ENCODE assay signal across 17 mouse cellular contexts in the genomic region with DNA sequence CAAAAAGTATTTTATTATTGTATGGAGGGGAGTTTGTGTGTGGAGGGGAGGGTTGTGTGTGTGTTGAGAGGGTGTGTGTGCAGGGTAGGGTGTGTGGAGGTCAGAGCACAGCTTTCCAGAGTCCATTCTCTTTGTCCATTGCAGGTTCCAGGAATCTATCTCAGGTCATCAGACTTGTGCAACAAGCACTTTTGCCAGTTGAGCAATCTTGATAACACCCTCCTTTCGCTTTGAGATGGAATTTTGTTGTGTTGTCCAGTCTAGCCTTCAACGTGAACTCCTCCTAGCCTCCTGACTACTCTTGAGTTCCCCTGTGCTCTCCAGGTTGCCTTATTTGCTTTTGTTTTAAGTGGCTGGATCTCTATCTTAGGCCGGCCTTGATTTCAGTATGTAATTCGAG. TPM values are rescaled to one million over a fixed set of nuclear protein-coding genes. Genes with fewer than 3 reads are reported as not detected.
A peak's percentile ranks its signal among the peaks of the same experiment; 100 is the strongest.
DNase-seq lines count a peak whose midpoint lies in the region; ATAC-seq and TF ChIP-seq lines count a peak whose summit lies in the region.
"Had no signal": no experiment of that assay in that cellular context is flagged by ENCODE, and none has a peak within 500 bp of the region (broad histone marks: within the 10 kb centered on the region; RNA-seq: fewer than 3 reads in every experiment).

No protein-coding gene starts in this region.

- peaks cover 5% of the 10 kb centered on the region for H3K4me1 ChIP-seq in liver, embryonic 15.5 days (replicated peaks)
- no peaks in the 10 kb centered on the region for H3K4me1 ChIP-seq in liver, embryonic 11.5 days (replicated peaks; ENCODE audit: control insufficient read depth, insufficient read depth, low read length)
- no peaks in the 10 kb centered on the region for H3K4me1 ChIP-seq in liver, postnatal 0 days (ENCODE audit: insufficient read depth)
- H3K4me1 ChIP-seq in hindbrain, embryonic 10.5 days (replicated peaks): no peaks in the 10 kb centered on the region
- H3K4me1 ChIP-seq: embryonic facial prominence, embryonic 12.5 days; forebrain, embryonic 15.5 days; heart, embryonic 12.5 days had no signal

- no peak overlapping the region for H3K9ac ChIP-seq in liver, embryonic 15.5 days
- H3K9ac ChIP-seq in liver, embryonic 11.5 days (ENCODE audit: low read depth, low read length): no peak overlapping the region
- no peak overlapping the region for H3K9ac ChIP-seq in liver, postnatal 0 days (replicated peaks)
- H3K9ac ChIP-seq: embryonic facial prominence, embryonic 12.5 days; forebrain, embryonic 15.5 days; heart, embryonic 12.5 days had no signal

- no peak overlapping the region for H3K4me3 ChIP-seq in liver, embryonic 15.5 days (replicated peaks)
- no peak overlapping the region for H3K4me3 ChIP-seq in liver, embryonic 11.5 days (ENCODE audit: low read depth, low read length)
- H3K4me3 ChIP-seq in liver, postnatal 0 days (ENCODE audit: low read depth, low read length): no peak overlapping the region
- H3K4me3 ChIP-seq in hindbrain, embryonic 10.5 days: no peak overlapping the region
- H3K4me3 ChIP-seq: embryonic facial prominence, embryonic 12.5 days; forebrain, embryonic 15.5 days; heart, embryonic 12.5 days had no signal

- no peak for TF ChIP-seq CTCF in liver, postnatal 0 days (IDR thresholded peaks at IDR 0.05; ENCODE audit: low read depth)

- H3K9me3 ChIP-seq in liver, embryonic 15.5 days (replicated peaks): no peaks in the 10 kb centered on the region; the same call in 1 of the 2 replicates
- no peaks in the 10 kb centered on the region for H3K9me3 ChIP-seq in liver, embryonic 11.5 days (ENCODE audit: control insufficient read depth, low read length)
- no peaks in the 10 kb centered on the region for H3K9me3 ChIP-seq in liver, postnatal 0 days (ENCODE audit: low read length)
- no peaks in the 10 kb centered on the region for H3K9me3 ChIP-seq in hindbrain, embryonic 10.5 days
- H3K9me3 ChIP-seq: embryonic facial prominence, embryonic 12.5 days; forebrain, embryonic 15.5 days had no signal

- peak; percentile 64 for ATAC-seq in liver, embryonic 15.5 days (ENCODE audit: insufficient read depth)
- no peak for ATAC-seq in liver, embryonic 11.5 days (replicated peaks; ENCODE audit: low FRiP score)
- ATAC-seq in liver, postnatal 0 days: peak; percentile 86
- ATAC-seq: forebrain, embryonic 15.5 days; hindbrain, embryonic 16.5 days had no signal

- H3K4me2 ChIP-seq in liver, embryonic 15.5 days: no peak overlapping the region
- H3K4me2 ChIP-seq in liver, embryonic 11.5 days: no peak overlapping the region
- H3K4me2 ChIP-seq in liver, postnatal 0 days (ENCODE audit: low read depth, low read length): no peak overlapping the region
- H3K4me2 ChIP-seq: embryonic facial prominence, embryonic 12.5 days; forebrain, embryonic 15.5 days; heart, embryonic 12.5 days had no signal

- H3K27me3 ChIP-seq in liver, embryonic 15.5 days: no peaks in the 10 kb centered on the region
- no peaks in the 10 kb centered on the region for H3K27me3 ChIP-seq in liver, embryonic 11.5 days (replicated peaks; ENCODE audit: control insufficient read depth, insufficient read depth, low read length)
- no peaks in the 10 kb centered on the region for H3K27me3 ChIP-seq in liver, postnatal 0 days (ENCODE audit: insufficient read depth, low read length)
- no peaks in the 10 kb centered on the region for H3K27me3 ChIP-seq in hindbrain, embryonic 10.5 days (ENCODE audit: insufficient read depth, poor library complexity, severe bottlenecking)
- H3K27me3 ChIP-seq: embryonic facial prominence, embryonic 12.5 days; forebrain, embryonic 15.5 days; heart, embryonic 12.5 days had no signal

- H3K27ac ChIP-seq in liver, embryonic 15.5 days (replicated peaks): no peak overlapping the region; the same call in 1 of the 2 replicates
- H3K27ac ChIP-seq in liver, embryonic 11.5 days (ENCODE audit: low read depth, low read length): no peak overlapping the region
- H3K27ac ChIP-seq in liver, postnatal 0 days (ENCODE audit: low read depth): peak overlapping the region; percentile 76
- no peak overlapping the region for H3K27ac ChIP-seq in hindbrain, embryonic 10.5 days
- H3K27ac ChIP-seq: embryonic facial prominence, embryonic 12.5 days; forebrain, embryonic 15.5 days had no signal

- 53% methylated on average over 4 of the region's 4 CpGs for WGBS in liver, embryonic 15.5 days (ENCODE audit: insufficient replicate concordance)
- 73% methylated on average over 4 of the region's 4 CpGs for WGBS in liver, embryonic 11.5 days
- WGBS in liver, postnatal 0 days (ENCODE audit: insufficient replicate concordance): 69% methylated on average over 4 of the region's 4 CpGs
- WGBS in hindbrain, embryonic 10.5 days: 75% methylated on average over 4 of the region's 4 CpGs

- H3K36me3 ChIP-seq in liver, embryonic 15.5 days (replicated peaks): peaks cover 29% of the 10 kb centered on the region
- peaks cover 8% of the 10 kb centered on the region for H3K36me3 ChIP-seq in liver, embryonic 11.5 days (ENCODE audit: control insufficient read depth, insufficient read depth, low read length)
- peaks cover 22% of the 10 kb centered on the region for H3K36me3 ChIP-seq in liver, postnatal 0 days (replicated peaks; ENCODE audit: insufficient read depth, low read length)
- peaks cover 8% of the 10 kb centered on the region for H3K36me3 ChIP-seq in hindbrain, embryonic 10.5 days
- H3K36me3 ChIP-seq: forebrain, embryonic 15.5 days had no signal

- peak; percentile 55; the same call in 1 of the 2 replicates for TF ChIP-seq EP300 in liver, postnatal 0 days (IDR thresholded peaks at IDR 0.05; ENCODE audit: low read depth)

- DNase-seq in liver, embryonic 11.5 days (ENCODE audit: low spot score): no peak
- DNase-seq in liver, postnatal 0 days: no peak
- DNase-seq in lung, postnatal 10 days: peak; percentile 40
- no peak for DNase-seq in hindbrain, embryonic 10.5 days (ENCODE audit: low spot score)
- DNase-seq in adrenal gland, postnatal 10 days: no peak
- DNase-seq: adrenal gland, adult 8-10 months; cerebellum, adult 11 months; cerebellum, adult 8-10 months; cerebellum, postnatal 14 days; gastrocnemius, postnatal 10 days had no signal

RNA-seq across cellular contexts. Expression of a gene that starts 6.6 kb away (rescaled TPM):
- polyA plus RNA-seq in liver, embryonic 15.5 days (2015; fragmentation: Nextera tagmentation; extraction: Ambion mirVana): 5.3 and 6.1 TPM in 2 replicates
- 5.7 and 5.9 TPM in 2 replicates for polyA plus RNA-seq in liver, embryonic 11.5 days (2014; fragmentation: Nextera tagmentation; extraction: Ambion mirVana)
- 6.8 and 7.7 TPM in 2 replicates for polyA plus RNA-seq in liver, postnatal 0 days (2015; fragmentation: Nextera tagmentation; extraction: Ambion mirVana)
- 5.0 and 5.2 TPM in 2 replicates for polyA plus RNA-seq in hindbrain, embryonic 10.5 days (2016; fragmentation: Nextera tagmentation; extraction: Ambion mirVana)
- 10 to 100 TPM in 1 of 2 experiments, 1 to 10 TPM in 1; 6.9 to 11.0 TPM for total RNA-seq in adrenal gland, postnatal 10 days (2021)

RNA-seq across cellular contexts. Expression of a gene that starts 18.5 kb away (rescaled TPM):
- 21.5 and 22.0 TPM in 2 replicates for polyA plus RNA-seq in liver, embryonic 15.5 days (2015; fragmentation: Nextera tagmentation; extraction: Ambion mirVana)
- polyA plus RNA-seq in liver, embryonic 11.5 days (2014; fragmentation: Nextera tagmentation; extraction: Ambion mirVana): 49.4 and 54.7 TPM in 2 replicates
- polyA plus RNA-seq in liver, postnatal 0 days (2015; fragmentation: Nextera tagmentation; extraction: Ambion mirVana): 22.7 and 24.6 TPM in 2 replicates
- 56.0 and 56.1 TPM in 2 replicates for polyA plus RNA-seq in hindbrain, embryonic 10.5 days (2016; fragmentation: Nextera tagmentation; extraction: Ambion mirVana)
- total RNA-seq in adrenal gland, postnatal 10 days (2021): 10 to 100 TPM; 56.5 to 69.3 TPM

RNA-seq across cellular contexts. Expression of a gene that starts 36.4 kb away (rescaled TPM):
- 6.5 and 8.2 TPM in 2 replicates for polyA plus RNA-seq in liver, embryonic 15.5 days (2015; fragmentation: Nextera tagmentation; extraction: Ambion mirVana)
- 2.6 and 2.7 TPM in 2 replicates for polyA plus RNA-seq in liver, embryonic 11.5 days (2014; fragmentation: Nextera tagmentation; extraction: Ambion mirVana)
- polyA plus RNA-seq in liver, postnatal 0 days (2015; fragmentation: Nextera tagmentation; extraction: Ambion mirVana): 10.8 and 12.1 TPM in 2 replicates
- polyA plus RNA-seq in hindbrain, embryonic 10.5 days (2016; fragmentation: Nextera tagmentation; extraction: Ambion mirVana): 0.81 and 2.0 TPM in 2 replicates
- 10 to 100 TPM; 10.4 to 12.5 TPM for total RNA-seq in adrenal gland, postnatal 10 days (2021)
- total RNA-seq: common myeloid progenitor, adult 5-6 weeks; G1E had no signal
- polyA plus RNA-seq: G1E had no signal

RNA-seq across cellular contexts. Expression of a gene that starts 48.3 kb away (rescaled TPM):
- 11.9 and 12.2 TPM in 2 replicates for polyA plus RNA-seq in liver, embryonic 15.5 days (2015; fragmentation: Nextera tagmentation; extraction: Ambion mirVana)
- polyA plus RNA-seq in liver, embryonic 11.5 days (2014; fragmentation: Nextera tagmentation; extraction: Ambion mirVana): 31.9 and 35.2 TPM in 2 replicates
- polyA plus RNA-seq in liver, postnatal 0 days (2015; fragmentation: Nextera tagmentation; extraction: Ambion mirVana): 17.1 and 18.0 TPM in 2 replicates
- polyA plus RNA-seq in hindbrain, embryonic 10.5 days (2016; fragmentation: Nextera tagmentation; extraction: Ambion mirVana): 33.6 and 34.7 TPM in 2 replicates
- total RNA-seq in adrenal gland, postnatal 10 days (2021): 10 to 100 TPM; 23.1 to 28.1 TPM
